Mouse (Mus musculus): Measurements from ENCODE around the gene Top1. TPM values are rescaled to one million over a fixed set of nuclear protein-coding genes. Genes with fewer than 3 reads are reported as not detected.
A peak's percentile ranks its signal among the peaks of the same experiment; 100 is the strongest.

The Top1 gene
- polyA plus RNA-seq, 1 experiment from 2014 or later: 67.6 TPM

- no peak overlapping the region for H3K27ac ChIP-seq
- no peaks in the 10 kb centered on the region for H3K9me3 ChIP-seq
- H3K4me3 ChIP-seq: no peak overlapping the region
- no peaks in the 10 kb centered on the region for H3K27me3 ChIP-seq
- no peak for ATAC-seq (ENCODE audit: insufficient number of reproducible peaks, low FRiP score, low TSS enrichment, low read depth)
- 88% methylated on average over 6 of the region's 6 CpGs for WGBS
- peaks cover 45% of the 10 kb centered on the region for H3K36me3 ChIP-seq
- no peak overlapping the region for H3K4me2 ChIP-seq
- peaks cover 20% of the 10 kb centered on the region for H3K4me1 ChIP-seq
- H3K9ac ChIP-seq: no peak overlapping the region
These were observed 80.5 kb downstream of the Top1 start for GRCm38 (mm10) chr2:160725877-160726864.

DNA sequence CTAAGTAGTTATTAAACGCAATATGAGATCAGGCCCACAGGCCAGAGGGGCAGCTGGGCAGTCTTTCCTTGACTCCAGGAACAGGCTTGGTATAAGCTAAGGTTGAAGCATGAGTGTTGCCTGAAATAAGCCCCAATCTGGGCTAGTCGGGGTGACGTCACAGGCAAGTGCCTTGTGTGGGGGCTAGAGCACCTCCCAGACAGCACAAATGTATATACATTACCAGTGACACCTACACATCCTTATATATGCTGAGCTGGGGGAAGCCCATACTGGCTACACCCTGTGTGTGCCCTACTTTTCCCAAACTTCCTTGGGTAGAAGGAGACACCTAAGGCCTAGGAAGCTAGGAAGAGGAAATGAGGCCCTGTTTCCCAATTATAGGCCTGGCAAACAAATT lies 83.3 kb downstream of the Top1 start:
- Histone ChIP-seq H3K4me1 (peaks cover 39% of the 10 kb centered on the region), H3K9ac (no peak overlapping the region), H3K27me3 (no peaks in the 10 kb centered on the region), H3K36me3 (peaks cover 25% of the 10 kb centered on the region), H3K4me3 (no peak overlapping the region), H3K27ac (peak overlapping the region; percentile 27; the same call in 1 of the 2 replicates), H3K4me2 (no peak overlapping the region), H3K9me3 (no peaks in the 10 kb centered on the region)
- ATAC-seq (ENCODE audit: insufficient number of reproducible peaks, low FRiP score, low TSS enrichment, low read depth): no peak
- WGBS: 83% methylated on average over 3 of the region's 3 CpGs

- H3K9me3 ChIP-seq: no peaks in the 10 kb centered on the region
- no peak for ATAC-seq (ENCODE audit: insufficient number of reproducible peaks, low FRiP score, low TSS enrichment, low read depth)
- H3K27ac ChIP-seq: peak overlapping the region; percentile 27; the same call in 1 of the 2 replicates
- no peak overlapping the region for H3K4me2 ChIP-seq
- H3K4me3 ChIP-seq: no peak overlapping the region
- H3K4me1 ChIP-seq: peaks cover 43% of the 10 kb centered on the region
- no peak overlapping the region for H3K9ac ChIP-seq
- H3K36me3 ChIP-seq: peaks cover 25% of the 10 kb centered on the region
- 44% methylated on average over 2 of the region's 2 CpGs for WGBS
- no peaks in the 10 kb centered on the region for H3K27me3 ChIP-seq
These were observed 83.7 kb downstream of the Top1 start for GRCm38 (mm10) chr2:160729436-160729835.

DNA sequence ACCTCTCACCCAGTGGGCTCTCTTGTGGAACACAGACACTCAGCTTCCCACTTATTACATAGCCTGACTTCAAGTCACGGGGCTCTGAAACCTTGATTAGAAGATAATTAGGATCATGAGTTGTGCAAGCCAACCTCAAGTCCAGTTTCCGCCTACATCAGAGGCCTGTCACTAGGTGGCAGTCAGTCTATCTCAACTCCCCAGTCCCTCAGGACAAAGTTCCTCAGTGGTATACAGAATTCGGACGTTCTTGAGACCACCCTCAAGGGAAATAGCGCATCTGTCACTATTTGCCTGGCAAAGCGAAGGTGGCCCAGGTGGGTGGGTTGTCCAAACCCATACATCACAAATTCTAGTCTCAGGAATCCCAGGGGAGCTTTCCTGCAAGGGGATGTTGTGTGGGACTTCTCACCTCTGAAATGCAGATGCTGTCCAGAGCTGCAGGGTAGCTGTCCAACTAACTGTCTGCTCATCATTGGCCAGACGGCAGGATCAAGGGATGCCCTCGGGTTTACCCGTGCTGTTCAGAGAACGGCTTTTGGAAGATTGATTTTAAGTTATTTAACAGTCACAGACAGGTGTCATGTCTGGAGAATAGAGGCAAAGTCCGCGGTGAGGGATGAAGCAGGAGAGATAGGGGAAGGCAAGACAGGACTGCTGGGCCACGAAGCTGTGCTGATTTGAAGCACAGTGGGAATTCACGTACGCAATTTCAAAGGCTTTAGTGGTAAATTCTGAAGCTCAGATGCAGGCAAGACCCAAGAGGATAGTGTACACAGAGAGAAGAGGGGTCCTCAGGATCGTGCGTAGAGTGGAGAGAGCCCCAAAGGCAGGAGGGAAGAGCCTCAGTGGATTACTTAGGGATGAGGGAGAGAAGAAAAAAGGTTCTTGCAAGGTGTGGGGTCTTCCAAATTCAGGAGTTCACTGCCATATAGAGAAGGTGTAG lies 84.4 kb downstream of the Top1 start:
- no peaks in the 10 kb centered on the region for H3K9me3 ChIP-seq
- H3K36me3 ChIP-seq: peaks cover 25% of the 10 kb centered on the region
- H3K4me2 ChIP-seq: peak overlapping the region; percentile 90
- 24% methylated on average over 17 of the region's 17 CpGs for WGBS
- H3K4me3 ChIP-seq: peak overlapping the region; percentile 96
- no peaks in the 10 kb centered on the region for H3K27me3 ChIP-seq
- 0 out of 2 replicates have a peak overlapping the region, but pooled peaks have one; percentile 27 for H3K27ac ChIP-seq
- H3K4me1 ChIP-seq: peaks cover 50% of the 10 kb centered on the region
- H3K9ac ChIP-seq: peak overlapping the region; percentile 97; the same call in 1 of the 2 replicates
- ATAC-seq (ENCODE audit: insufficient number of reproducible peaks, low FRiP score, low TSS enrichment, low read depth): no peak

- Histone ChIP-seq H3K4me3 (peak overlapping the region; percentile 96), H3K36me3 (peaks cover 26% of the 10 kb centered on the region), H3K27me3 (no peaks in the 10 kb centered on the region), H3K4me2 (peak overlapping the region; percentile 90), H3K9me3 (no peaks in the 10 kb centered on the region), H3K9ac (peak overlapping the region; percentile 97), H3K4me1 (peaks cover 50% of the 10 kb centered on the region), H3K27ac (peak overlapping the region; percentile 97; the same call in 1 of the 2 replicates)
- WGBS: 6% methylated on average over 19 of the region's 19 CpGs
- ATAC-seq (ENCODE audit: insufficient number of reproducible peaks, low FRiP score, low TSS enrichment, low read depth): no peak
These were observed 85.1 kb downstream of the Top1 start for GRCm38 (mm10) chr2:160730797-160731116.

DNA sequence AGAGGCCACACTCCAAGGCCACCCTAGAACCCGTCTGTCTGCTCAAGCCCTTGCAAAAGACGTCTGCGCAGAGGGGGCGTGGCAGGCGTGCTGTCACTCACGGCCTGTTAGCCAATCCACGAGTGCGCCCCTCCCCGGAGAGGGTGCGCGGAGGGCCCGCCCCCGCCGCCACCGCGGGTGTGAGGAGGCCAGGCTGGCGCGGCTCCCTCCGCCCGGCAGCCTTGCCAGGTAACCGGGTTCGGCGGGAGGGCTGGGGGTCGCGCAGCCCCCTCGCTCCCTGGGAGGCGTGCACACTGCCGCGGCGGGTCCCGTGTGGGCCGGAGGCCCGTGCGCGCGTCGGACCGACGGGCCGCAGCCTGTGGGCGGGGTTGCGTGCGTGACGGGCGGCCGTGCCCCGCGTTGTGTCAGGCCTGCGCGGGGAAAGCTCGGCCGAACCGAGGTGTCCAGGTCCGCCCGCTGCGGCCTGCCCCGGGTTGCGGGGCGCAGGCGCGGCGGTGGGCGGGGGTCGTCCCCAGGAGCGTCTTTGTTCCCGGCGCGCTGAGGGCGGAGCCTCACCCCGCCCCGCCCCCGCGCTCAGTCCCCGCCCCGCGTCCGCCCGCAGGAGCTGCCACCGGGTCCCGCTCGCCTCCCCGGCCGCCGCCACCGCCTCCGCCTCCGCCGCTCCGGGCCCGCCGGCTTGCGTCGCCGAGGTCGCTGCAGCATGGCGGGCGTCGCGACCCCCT lies 85.6 kb downstream of the Top1 start, which contains the start of gene Plcg1:
Gene Plcg1, plus strand, starts transcription at position 184 of the 722 bp plus-strand sequence.
- no peaks in the 10 kb centered on the region for H3K27me3 ChIP-seq
- H3K36me3 ChIP-seq: peaks cover 29% of the 10 kb centered on the region
- peak; percentile 92 for ATAC-seq (ENCODE audit: insufficient number of reproducible peaks, low FRiP score, low TSS enrichment, low read depth)
- peak within 1 kb of the TSS; percentile 90 for H3K4me2 ChIP-seq
- no peaks in the 10 kb centered on the region for H3K9me3 ChIP-seq
- peak within 1 kb of the TSS; percentile 97 for H3K27ac ChIP-seq
- H3K4me1 ChIP-seq: peaks cover 50% of the 10 kb centered on the region
- under 1% methylated on average over 84 of the region's 99 CpGs for WGBS
- peak within 1 kb of the TSS; percentile 96 for H3K4me3 ChIP-seq
- peak within 1 kb of the TSS; percentile 97 for H3K9ac ChIP-seq

GRCm38 (mm10) chr2:160731839-160732261 lies 86.2 kb downstream of the Top1 start:
- Histone ChIP-seq H3K4me3 (peak overlapping the region; percentile 96), H3K9ac (peak overlapping the region; percentile 97), H3K27me3 (no peaks in the 10 kb centered on the region), H3K36me3 (peaks cover 29% of the 10 kb centered on the region), H3K4me1 (peaks cover 51% of the 10 kb centered on the region), H3K9me3 (no peaks in the 10 kb centered on the region), H3K27ac (peak overlapping the region; percentile 97), H3K4me2 (peak overlapping the region; percentile 90)
- ATAC-seq (ENCODE audit: insufficient number of reproducible peaks, low FRiP score, low TSS enrichment, low read depth): no peak
- 0% methylated on average over 32 of the region's 32 CpGs for WGBS

DNA sequence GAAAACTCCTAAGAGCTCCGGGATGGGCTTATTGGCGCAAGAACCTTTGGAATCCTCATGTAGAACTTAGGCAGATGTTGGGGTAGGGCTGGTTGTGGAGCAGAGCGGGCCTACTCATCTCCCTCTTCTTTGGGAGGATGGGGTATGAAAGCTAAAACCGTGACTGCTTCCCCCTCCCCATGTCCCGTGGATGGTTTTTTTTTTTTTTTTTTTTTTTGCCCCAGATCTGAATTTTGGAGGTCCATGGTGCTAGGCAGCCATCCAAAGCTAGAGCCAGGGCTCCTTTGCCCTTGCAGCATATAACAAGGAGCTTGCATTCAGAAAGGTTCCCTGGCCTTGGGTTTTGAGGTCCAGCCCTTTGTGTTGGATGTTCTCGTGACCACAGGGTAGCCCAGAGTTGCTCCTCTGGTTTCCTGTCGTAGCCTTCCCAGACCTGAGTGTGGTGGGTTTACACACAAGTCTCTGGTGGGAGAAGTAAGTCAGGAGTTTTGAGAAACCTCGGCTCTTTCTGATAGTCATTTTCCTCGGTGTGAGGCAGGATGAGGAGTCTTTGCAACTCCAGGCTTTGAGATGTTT lies 86.8 kb downstream of the Top1 start:
- Histone ChIP-seq H3K27ac (peak overlapping the region; percentile 97; the same call in 1 of the 2 replicates), H3K9me3 (no peaks in the 10 kb centered on the region), H3K4me3 (peak overlapping the region; percentile 96), H3K27me3 (no peaks in the 10 kb centered on the region), H3K4me2 (peak overlapping the region; percentile 90), H3K9ac (peak overlapping the region; percentile 97), H3K4me1 (peaks cover 58% of the 10 kb centered on the region), H3K36me3 (peaks cover 33% of the 10 kb centered on the region)
- 19% methylated on average over 9 of the region's 9 CpGs for WGBS
- no peak for ATAC-seq (ENCODE audit: insufficient number of reproducible peaks, low FRiP score, low TSS enrichment, low read depth)

- Histone ChIP-seq H3K4me3 (peak overlapping the region; percentile 96), H3K4me2 (peak overlapping the region; percentile 90), H3K36me3 (peaks cover 33% of the 10 kb centered on the region), H3K4me1 (peaks cover 62% of the 10 kb centered on the region), H3K27ac (0 out of 2 replicates have a peak overlapping the region, but pooled peaks have one; percentile 97), H3K9ac (peak overlapping the region; percentile 97), H3K27me3 (no peaks in the 10 kb centered on the region), H3K9me3 (no peaks in the 10 kb centered on the region)
- WGBS: 18% methylated on average over 7 of the region's 7 CpGs
- no peak for ATAC-seq (ENCODE audit: insufficient number of reproducible peaks, low FRiP score, low TSS enrichment, low read depth)
These were observed 87.4 kb downstream of the Top1 start for GRCm38 (mm10) chr2:160733131-160733531.

DNA sequence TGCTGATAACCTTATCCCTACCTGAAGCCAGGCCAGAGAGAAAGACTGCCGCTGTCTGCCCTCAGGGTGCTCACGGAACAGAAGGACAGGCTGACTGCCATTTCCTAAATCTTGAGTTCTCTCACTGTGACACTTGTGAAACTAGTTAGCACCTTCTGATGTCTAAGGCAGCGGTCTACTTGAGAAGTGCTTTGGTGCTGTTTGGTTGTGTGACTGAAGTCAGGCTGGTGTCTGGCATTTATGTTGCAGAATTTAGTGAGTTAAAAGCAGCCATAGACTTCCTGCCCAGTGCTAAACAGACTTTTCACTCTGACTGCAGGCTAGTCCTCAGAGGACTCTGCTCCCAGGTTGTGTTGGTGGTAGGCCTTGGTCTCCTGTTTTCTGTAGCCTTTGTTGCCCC lies 88.6 kb downstream of the Top1 start:
- ATAC-seq (ENCODE audit: insufficient number of reproducible peaks, low FRiP score, low TSS enrichment, low read depth): no peak
- H3K27me3 ChIP-seq: no peaks in the 10 kb centered on the region
- peak overlapping the region; percentile 90 for H3K4me2 ChIP-seq
- no peak overlapping the region; the same call in 1 of the 2 replicates for H3K27ac ChIP-seq
- H3K4me3 ChIP-seq: no peak overlapping the region
- peaks cover 65% of the 10 kb centered on the region for H3K4me1 ChIP-seq
- H3K9me3 ChIP-seq: no peaks in the 10 kb centered on the region
- no peak overlapping the region for H3K9ac ChIP-seq
- peaks cover 39% of the 10 kb centered on the region for H3K36me3 ChIP-seq
- 72% methylated on average over 3 of the region's 3 CpGs for WGBS

All from limb, embryonic 15.5 days (tissue).